Mouse (Mus musculus) brown adipose tissue, adult 24 weeks (tissue): ENCODE measurements at regions not wholly inside any gene's neighbourhood (a gene's known extent, or its start where the extent isn't known, plus 50 kb on each side); places are given as distances from the start of the nearest gene placed in this dataset.

Source experiments
- H3K27ac ChIP-seq: fragments of 200-500 bp; replicated peaks from 2 replicates; pipeline ENCODE4 v1.5.1; 2012; ENCODE audit warnings: low read depth, mild to moderate bottlenecking, low read length
- H3K4me1 ChIP-seq: fragments of 200-500 bp; 2 replicates; pipeline ENCODE4 v1.6.1; 2012; ENCODE audit warnings: low read length, mixed read lengths; ENCODE audit not compliant: control insufficient read depth, insufficient read depth, insufficient read length
- H3K4me3 ChIP-seq: fragments of 200-500 bp; 2 replicates; pipeline ENCODE4 v1.5.1; 2012; ENCODE audit warnings: low read depth, mild to moderate bottlenecking, low read length, moderate library complexity; ENCODE audit not compliant: insufficient read depth

DNA sequence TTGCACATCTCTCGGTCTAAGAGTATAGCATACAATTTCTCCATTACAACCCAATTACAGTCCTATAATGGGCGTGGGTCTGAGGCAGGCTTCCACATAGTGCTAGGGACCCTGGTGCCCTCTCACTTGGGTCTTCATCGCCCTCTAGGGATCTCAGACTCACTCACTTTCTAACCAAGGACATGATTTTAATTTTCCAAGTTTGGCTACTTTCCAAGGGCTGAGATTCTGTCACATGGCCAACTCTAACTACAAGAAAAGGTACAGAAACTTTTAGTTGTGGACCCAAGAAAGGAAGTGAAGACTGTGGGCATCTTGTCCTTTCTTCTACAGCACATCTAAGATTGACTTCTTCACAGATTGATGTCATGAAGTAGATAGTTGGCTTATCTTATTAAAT lies 235.1 kb downstream of the Snx10 start:
- no peak overlapping the region for H3K27ac ChIP-seq

DNA sequence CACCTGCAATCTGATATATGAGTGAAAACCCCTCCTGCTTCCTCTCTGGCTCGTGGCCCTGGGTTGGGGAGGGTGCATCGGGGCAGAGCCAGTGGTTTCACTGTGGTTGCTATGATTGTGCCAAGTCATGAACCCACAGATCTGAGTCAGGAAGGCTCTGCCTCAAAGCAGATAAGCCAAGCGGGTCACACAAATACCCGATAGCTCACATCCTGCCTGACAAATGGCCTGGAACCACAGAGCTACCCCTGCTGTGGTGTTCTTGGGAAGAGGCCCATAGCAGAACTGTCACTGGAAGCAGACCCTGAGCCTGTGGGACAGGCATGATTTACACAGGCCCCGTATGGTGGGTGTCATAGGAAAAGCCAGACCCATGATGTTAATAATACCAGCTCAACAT lies 236.7 kb downstream of the Snx10 start:
- H3K4me3 ChIP-seq, result no peak overlapping the region
- H3K4me1 ChIP-seq, result no peaks in the 10 kb centered on the region
- H3K27ac ChIP-seq, result no peak overlapping the region

More for the DNA sequence above, 235.1 kb downstream of the Snx10 start:
- no peak overlapping the region for H3K4me3 ChIP-seq
- no peaks in the 10 kb centered on the region for H3K4me1 ChIP-seq

DNA sequence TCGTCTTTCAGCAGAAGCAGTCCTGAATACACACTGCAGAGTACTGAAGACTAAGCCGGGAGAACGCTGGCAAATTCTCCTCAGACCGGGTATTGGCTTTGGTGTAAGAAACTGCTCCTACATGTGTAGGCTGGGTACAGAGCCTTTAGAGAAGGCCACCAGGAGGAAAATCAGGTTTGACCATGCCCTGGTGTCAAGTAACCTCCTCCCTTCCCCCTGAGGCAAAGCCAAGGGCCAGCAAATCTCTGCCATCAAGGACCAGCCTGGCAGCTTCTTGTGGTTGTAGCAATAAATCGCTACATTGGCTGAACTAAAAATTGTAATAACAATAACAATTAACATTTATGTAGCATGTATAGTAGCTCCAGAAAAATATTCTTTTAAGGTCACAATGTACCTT lies 237.8 kb downstream of the Snx10 start:
- Histone ChIP-seq H3K27ac (no peak overlapping the region), H3K4me3 (no peak overlapping the region), H3K4me1 (no peaks in the 10 kb centered on the region)

DNA sequence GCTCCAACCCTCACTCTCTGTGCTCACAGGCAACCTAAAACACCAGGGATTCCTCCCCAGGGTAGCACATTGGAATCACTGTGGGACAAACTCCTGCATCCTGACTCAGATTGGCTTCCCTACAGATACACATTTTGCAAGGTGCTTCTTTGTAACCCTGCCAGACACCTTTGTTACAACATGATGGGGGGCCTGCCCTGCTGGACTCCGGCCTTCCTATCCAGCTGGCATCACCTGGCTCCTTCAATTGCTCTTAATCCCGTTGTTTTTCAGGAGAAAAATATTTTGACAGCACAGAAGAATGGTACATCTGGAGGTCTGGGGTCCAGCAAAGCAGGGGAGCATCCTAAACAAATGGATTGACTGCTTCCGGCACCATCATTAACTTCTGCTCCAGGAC lies 242.8 kb downstream of the Snx10 start:
- no peak overlapping the region for H3K4me3 ChIP-seq
- no peak overlapping the region for H3K27ac ChIP-seq
- no peaks in the 10 kb centered on the region for H3K4me1 ChIP-seq

DNA sequence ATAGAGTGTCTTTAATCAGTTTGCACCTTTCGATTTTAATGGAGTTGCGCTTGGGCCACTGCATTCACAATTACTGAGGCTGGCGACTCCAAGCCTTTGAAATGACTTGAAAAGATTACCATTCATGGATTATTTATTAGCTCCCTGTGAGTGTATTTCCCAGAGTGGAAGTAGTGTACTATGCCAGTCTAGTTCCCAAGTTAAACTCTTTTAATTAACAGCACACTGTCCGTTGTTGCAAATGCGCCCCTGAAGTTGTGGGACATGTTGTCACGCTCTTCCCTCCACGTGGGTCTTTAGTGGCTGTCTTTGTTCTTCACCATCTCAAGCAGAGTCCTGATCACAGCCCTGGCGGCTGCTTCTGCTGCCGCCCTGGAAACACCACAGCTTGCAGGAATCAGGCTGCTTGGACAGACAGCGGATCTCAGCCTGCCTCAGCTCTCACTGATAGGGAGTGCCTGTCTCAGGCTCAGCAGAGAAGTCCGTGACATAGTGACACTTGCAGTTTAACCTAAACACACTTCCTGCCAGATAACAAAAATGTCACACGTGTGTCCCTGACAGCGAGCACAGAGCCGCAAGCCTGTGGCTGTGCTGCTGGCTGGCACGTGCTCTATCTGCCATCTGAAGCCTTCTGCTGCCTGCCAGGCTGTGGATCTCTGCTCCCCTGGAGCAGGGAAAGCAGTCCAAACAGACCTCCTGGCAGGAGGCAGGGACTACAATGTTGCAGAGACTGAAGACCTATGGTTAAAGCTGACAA lies 244.1 kb downstream of the Snx10 start:
- no peak overlapping the region for H3K27ac ChIP-seq
- H3K4me3 ChIP-seq, result no peak overlapping the region
- H3K4me1 ChIP-seq, result no peaks in the 10 kb centered on the region

DNA sequence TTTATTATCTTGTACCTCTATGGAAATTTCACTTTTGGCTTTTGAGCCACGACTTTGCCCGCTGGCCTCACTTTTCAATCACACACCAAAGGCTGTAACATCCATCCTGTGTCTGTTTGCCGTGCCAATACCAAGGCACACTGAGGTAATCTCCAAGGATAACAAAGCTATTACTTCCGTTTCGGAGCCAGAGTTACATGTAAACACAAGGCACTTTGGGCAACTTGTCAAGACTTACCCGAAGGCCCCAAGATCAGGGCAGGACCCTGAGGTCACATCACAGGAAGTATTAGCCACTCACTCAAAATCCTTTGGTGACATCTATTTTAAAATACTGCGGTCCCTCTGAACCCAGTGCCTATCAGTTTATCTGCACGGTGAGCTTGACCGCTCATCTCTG lies 241.3 kb downstream of the Skap2 start:
- Histone ChIP-seq H3K27ac (no peak overlapping the region), H3K4me1 (no peaks in the 10 kb centered on the region), H3K4me3 (no peak overlapping the region)

DNA sequence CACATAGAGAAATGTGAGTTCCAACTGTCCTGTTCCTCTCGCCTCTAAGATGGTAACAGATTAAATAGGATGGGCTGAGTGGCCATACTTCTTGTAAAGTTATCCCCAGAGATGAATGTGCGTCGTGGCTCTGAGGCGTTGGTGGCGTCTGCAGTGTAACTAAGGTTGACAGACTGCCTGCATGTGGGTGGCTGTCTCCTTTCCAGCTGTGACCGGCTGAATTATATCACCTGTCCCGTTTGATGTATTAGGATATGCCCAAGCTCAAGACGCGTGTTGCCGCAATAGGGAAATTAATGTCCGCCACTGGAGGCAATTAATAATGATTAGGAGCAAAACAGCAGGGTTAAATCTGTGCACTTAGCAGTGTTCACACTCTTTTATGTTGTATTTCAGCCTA lies 240.9 kb downstream of the Skap2 start:
- H3K4me1 ChIP-seq, result no peaks in the 10 kb centered on the region
- no peak overlapping the region for H3K27ac ChIP-seq
- H3K4me3 ChIP-seq, result no peak overlapping the region

DNA sequence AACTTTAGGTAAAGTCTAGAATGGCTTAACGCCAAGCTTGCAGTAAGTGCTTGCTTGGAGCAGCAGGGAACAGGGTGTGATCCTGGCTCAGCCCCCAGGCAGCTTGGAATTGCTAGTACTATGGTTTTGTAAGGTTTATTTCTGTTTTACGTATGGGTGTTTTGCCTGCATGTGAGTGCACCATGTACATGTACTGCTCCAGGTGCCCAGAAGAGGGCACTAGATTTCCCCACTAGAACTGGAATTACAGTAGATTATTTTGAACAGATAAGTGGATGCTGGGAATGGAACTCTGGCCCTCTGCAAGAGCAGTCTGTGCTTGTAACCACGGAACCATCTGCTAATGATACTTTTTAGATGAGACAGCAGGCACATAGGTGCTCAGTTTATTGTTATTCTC lies 237.6 kb downstream of the Skap2 start:
- no peaks in the 10 kb centered on the region for H3K4me1 ChIP-seq
- no peak overlapping the region for H3K4me3 ChIP-seq
- no peak overlapping the region for H3K27ac ChIP-seq

DNA sequence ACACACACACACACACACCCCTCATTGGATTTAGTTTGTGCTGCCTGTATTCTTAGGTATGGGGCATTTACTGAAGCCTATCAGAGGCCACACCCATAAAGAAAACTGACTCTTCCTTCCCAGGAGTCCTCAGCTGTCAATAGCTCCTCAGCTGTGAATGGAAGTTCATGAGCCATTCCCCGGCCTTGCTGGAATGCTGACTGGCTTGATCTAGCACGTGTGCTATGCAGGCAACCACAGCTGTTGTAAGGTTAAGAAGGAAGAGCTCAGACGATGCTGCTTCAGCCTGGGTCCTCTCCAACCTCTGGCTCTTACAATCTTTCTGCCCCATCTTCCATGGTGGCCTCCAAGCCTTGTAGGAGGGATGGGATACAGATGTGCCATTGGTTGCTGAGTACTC lies 226.7 kb downstream of the Skap2 start:
- Histone ChIP-seq H3K4me1 (no peaks in the 10 kb centered on the region), H3K4me3 (no peak overlapping the region), H3K27ac (no peak overlapping the region)

DNA sequence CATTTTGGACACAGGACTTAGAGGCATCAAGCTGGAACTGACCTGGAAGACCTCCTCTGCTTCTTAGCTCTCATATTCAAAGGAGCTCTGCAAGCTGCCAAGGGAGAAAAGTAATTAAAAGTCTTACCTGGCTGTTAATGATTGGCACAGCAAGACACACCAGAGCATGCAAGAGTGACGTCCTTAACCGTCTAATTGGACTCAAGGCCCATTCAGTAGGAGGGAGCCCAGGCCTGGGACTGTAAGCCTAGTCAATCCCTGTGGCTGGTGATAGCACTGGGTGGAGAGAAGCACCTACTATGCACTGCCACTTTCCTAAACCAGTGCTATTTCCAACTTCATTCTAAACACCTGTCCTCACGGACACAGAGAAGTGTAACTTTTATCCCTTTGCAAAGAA lies 225.5 kb downstream of the Skap2 start:
- Histone ChIP-seq H3K4me1 (no peaks in the 10 kb centered on the region), H3K4me3 (no peak overlapping the region), H3K27ac (no peak overlapping the region)

DNA sequence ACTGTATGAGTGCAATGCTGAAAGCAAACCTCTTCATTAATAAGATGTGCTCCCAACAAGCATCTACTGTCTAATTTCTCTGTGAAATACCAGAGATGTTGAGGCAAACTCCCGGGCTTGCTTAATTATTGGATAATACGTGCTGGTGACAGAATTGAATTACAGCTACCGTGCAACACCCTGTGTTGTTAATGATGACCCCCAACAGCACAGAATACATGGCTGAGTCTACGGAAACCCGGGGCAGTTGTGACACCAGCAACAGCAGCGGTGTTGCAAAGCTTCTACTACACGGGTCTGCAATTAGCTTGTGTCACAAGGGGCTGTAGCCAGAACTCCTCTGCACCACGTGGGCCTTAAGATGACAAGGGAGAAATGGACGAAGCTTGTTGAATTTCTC lies 224.2 kb downstream of the Skap2 start:
- Histone ChIP-seq H3K4me3 (no peak overlapping the region), H3K4me1 (no peaks in the 10 kb centered on the region), H3K27ac (no peak overlapping the region)

DNA sequence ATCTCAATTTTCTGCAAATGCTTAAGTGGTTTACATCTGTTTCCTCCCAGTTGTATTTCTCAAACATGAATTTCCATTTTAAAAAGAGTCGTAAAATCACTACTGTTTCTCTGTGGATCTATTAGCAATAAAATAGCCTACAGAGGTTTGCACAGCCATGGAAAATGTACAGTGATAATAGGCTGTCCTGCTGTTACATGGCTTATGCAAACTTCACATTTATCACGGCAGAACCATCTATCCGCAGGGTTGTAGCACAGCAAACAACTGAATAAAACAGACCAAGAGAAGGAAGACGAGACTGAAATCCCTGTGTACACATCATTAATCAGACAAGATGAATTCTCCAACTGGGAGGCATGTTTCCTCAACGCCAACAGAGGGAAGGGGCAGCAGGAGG lies 222.1 kb downstream of the Skap2 start:
- no peaks in the 10 kb centered on the region for H3K4me1 ChIP-seq
- no peak overlapping the region for H3K27ac ChIP-seq
- H3K4me3 ChIP-seq, result no peak overlapping the region

DNA sequence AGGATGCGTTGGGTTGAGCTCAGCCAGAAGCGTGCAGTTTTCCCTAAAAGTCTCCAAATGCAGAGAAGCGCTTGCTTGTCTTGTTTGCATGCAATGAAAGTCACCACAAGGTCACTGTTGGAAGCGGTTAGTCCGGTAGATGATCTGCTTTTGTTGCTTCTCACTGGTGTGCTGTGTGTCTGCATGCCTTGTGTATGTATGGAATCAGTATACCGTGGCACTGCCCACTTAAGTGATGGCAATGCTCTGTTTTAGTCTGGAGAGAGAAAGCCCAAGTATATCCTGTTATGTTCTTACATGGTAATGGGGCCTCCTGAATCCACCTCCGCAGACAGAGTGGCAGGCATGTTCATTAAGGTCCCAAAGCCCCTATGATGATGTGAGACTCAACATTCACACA lies 221.7 kb downstream of the Skap2 start:
- H3K27ac ChIP-seq, result no peak overlapping the region
- H3K4me1 ChIP-seq, result no peaks in the 10 kb centered on the region
- no peak overlapping the region for H3K4me3 ChIP-seq

DNA sequence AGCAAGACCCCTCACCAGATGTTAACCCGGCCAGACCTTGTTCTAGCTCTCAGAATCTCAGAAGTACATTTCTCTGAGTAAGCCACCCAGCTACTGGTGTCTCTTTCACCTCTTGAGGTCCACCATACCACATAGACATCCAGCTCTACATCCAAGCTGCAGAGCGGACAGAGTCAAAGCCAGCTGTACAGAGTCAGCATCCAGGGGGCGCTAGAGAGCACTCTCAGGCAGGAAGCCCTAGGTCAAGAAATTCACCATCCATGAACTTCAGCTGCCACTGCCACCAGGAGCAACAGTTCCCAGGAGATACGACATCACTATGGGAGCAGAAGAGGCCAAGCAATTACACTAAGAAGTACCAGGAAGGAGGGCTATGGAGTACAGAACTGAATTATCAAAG lies 217.0 kb downstream of the Skap2 start:
- no peak overlapping the region for H3K27ac ChIP-seq
- no peaks in the 10 kb centered on the region for H3K4me1 ChIP-seq
- H3K4me3 ChIP-seq, result no peak overlapping the region

DNA sequence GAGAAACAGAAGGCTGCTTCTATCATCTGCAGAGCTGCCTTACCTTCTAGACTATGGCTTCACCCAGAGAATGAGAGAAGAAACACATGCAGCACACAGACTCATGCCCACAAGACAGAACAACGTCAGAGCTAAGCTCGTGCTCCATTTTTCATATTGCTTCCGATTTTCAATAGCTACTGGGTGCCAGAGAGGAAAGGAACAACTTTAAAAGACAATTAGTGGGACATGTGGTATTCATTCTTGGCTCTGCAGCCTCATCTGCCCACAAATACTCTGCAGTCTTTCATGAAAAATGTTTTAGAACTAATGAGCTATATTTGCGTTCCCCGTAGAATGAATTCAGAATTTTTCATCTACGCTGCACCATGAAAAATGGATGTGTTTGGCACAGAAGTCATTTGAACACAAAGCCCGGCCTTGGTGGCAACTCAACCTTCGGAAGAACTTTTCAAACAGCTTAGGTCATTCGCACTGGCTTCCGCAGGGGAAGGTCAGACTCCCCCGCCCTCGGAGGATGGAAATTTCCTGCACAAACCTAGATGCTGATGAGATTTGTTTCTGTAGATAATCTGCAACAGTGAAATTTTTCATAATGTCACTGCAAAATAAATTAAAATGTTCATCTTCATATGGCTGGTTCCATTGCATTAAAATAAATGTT lies 213.6 kb downstream of the Skap2 start:
- Histone ChIP-seq H3K27ac (no peak overlapping the region), H3K4me3 (no peak overlapping the region), H3K4me1 (no peaks in the 10 kb centered on the region)

DNA sequence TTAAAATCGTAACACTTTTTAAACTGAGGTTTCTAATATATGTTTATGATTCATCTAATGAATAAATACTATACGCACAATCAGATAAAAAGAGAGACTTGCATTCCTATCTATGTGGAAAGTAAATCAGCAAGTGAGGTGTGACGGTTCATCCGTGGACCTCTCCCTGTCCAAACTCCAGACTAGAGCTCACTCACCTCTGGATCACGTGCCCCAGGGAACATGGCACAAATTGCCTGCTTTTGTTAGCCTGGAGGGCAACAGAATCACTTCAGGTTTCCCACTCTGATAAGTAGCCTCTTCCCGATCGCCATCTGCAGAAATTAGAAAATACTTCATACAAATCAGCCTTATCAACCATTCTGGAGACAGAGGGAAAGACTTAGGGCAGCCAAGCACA lies 206.7 kb downstream of the Skap2 start:
- Histone ChIP-seq H3K4me1 (no peaks in the 10 kb centered on the region), H3K4me3 (no peak overlapping the region), H3K27ac (no peak overlapping the region)
